Comparison of ENCODE assay signal across 8 mouse cellular contexts in genomic region chr1:161170651-161171050, GRCm38 (mm10). TPM values are rescaled to one million over a fixed set of nuclear protein-coding genes. Genes with fewer than 3 reads are reported as not detected.
DNase-seq lines count a peak whose midpoint lies in the region; ATAC-seq lines count a peak whose summit lies in the region.

No protein-coding gene starts in this region.

- under 1% methylated on average over 40 of the region's 40 CpGs for WGBS in intestine, embryonic 15.5 days

- H3K4me1 ChIP-seq in intestine, embryonic 15.5 days (replicated peaks): no peaks in the 10 kb centered on the region

- peak overlapping the region; percentile 51 for H3K9ac ChIP-seq in intestine, embryonic 15.5 days

- no peaks in the 10 kb centered on the region for H3K9me3 ChIP-seq in intestine, embryonic 15.5 days

- peak; percentile 82 to 93 for DNase-seq in adrenal gland, adult (ENCODE audit: inconsistent age in 2 of 2, low spot score in 1 of 2)
- peak; percentile 83 for DNase-seq in embryo, embryonic 10.5 days (ENCODE audit: low spot score)
- peak; percentile 48 for DNase-seq in gastrocnemius, postnatal 25 days
- peak; percentile 67 to 73 for DNase-seq in left cerebral cortex, postnatal 14 days (ENCODE audit: low spot score in 2 of 2)
- peak; percentile 84 for DNase-seq in right cerebral cortex, postnatal 14 days
- peak; percentile 79 for DNase-seq in urinary bladder, postnatal 14 days (ENCODE audit: low spot score)

- H3K4me3 ChIP-seq in intestine, embryonic 15.5 days (replicated peaks): peak overlapping the region; percentile 53

- peak overlapping the region; percentile 92 for H3K4me2 ChIP-seq in intestine, embryonic 15.5 days (replicated peaks)

- H3K27ac ChIP-seq in intestine, embryonic 15.5 days: no peak overlapping the region

- ATAC-seq in intestine, embryonic 15.5 days: peak; percentile 97
- ATAC-seq in megakaryocyte-erythroid progenitor cell, adult 5-6 weeks (replicated peaks; ENCODE audit: low FRiP score, low TSS enrichment, poor library complexity, severe bottlenecking): peak; percentile 99

- intact Hi-C loops in left cerebral cortex, postnatal 14 days (cut with DNase I): no loop called here

- no peaks in the 10 kb centered on the region for H3K36me3 ChIP-seq in intestine, embryonic 15.5 days

- H3K27me3 ChIP-seq in intestine, embryonic 15.5 days (replicated peaks): peaks cover 6% of the 10 kb centered on the region; the same call in 1 of the 2 replicates

RNA-seq across cellular contexts. Expression of gene Tex50, which starts 11.5 kb away (rescaled TPM):
- not detected for total RNA-seq in gastrocnemius, postnatal 25 days (2021)
- not detected in 2 replicates for polyA plus RNA-seq in intestine, embryonic 15.5 days (2015; fragmentation: Nextera tagmentation; extraction: Ambion mirVana)
- total RNA-seq in left cerebral cortex, postnatal 14 days (2021): not detected
- total RNA-seq in megakaryocyte-erythroid progenitor cell, adult 5-6 weeks (2014; fragmentation: Nextera tagmentation): not detected in 2 replicates
- not detected in 2 replicates for total RNA-seq in megakaryocyte-erythroid progenitor cell, adult 5-6 weeks (2017)

RNA-seq across cellular contexts. Expression of gene Ankrd45, which starts 28.2 kb away (rescaled TPM):
- not detected for total RNA-seq in gastrocnemius, postnatal 25 days (2021)
- polyA plus RNA-seq in intestine, embryonic 15.5 days (2015; fragmentation: Nextera tagmentation; extraction: Ambion mirVana): 0.74 and 1.1 TPM in 2 replicates
- 10 to 100 TPM; 37.0 to 39.0 TPM for total RNA-seq in left cerebral cortex, postnatal 14 days (2021)
- total RNA-seq in megakaryocyte-erythroid progenitor cell, adult 5-6 weeks (2014; fragmentation: Nextera tagmentation): not detected in 2 replicates
- not detected in 2 replicates for total RNA-seq in megakaryocyte-erythroid progenitor cell, adult 5-6 weeks (2017)

RNA-seq across cellular contexts. Expression of gene Klhl20, which starts 39.3 kb away (rescaled TPM):
- total RNA-seq in gastrocnemius, postnatal 25 days (2021): 1 to 10 TPM; 8.5 to 8.6 TPM
- polyA plus RNA-seq in intestine, embryonic 15.5 days (2015; fragmentation: Nextera tagmentation; extraction: Ambion mirVana): 11.4 and 12.0 TPM in 2 replicates
- 10 to 100 TPM; 17.6 to 18.1 TPM for total RNA-seq in left cerebral cortex, postnatal 14 days (2021)
- 28.8 and 31.6 TPM in 2 replicates for total RNA-seq in megakaryocyte-erythroid progenitor cell, adult 5-6 weeks (2014; fragmentation: Nextera tagmentation)
- 12.5 and 21.5 TPM in 2 replicates for total RNA-seq in megakaryocyte-erythroid progenitor cell, adult 5-6 weeks (2017)

Comparison
In these comparisons a context has a peak if more than half of its experiments do, and no peak if none do; other contexts are left out.
1. RNA of gene Ankrd45, which starts 28.2 kb away (total RNA-seq): 37.0 to 39.0 TPM in left cerebral cortex, postnatal 14 days; not detected in gastrocnemius, postnatal 25 days and not detected in megakaryocyte-erythroid progenitor cell, adult 5-6 weeks; every median in the first group is over 10 times any median in the second.
2. Peak in every context shown above with its lines, with median percentiles within 50 percentile points of each other: DNase-seq.